Mouse (Mus musculus) retina, postnatal 1 day (tissue): ENCODE results near the gene Tescl.

Experiments
- DNase-seq: peaks from one replicate; pipeline ENCODE4 v3.0.0-alpha.2; 2012

Gene Tescl

GRCm38 (mm10) chr7:24333304-24333986 is at the start of gene Tescl:
Gene Tescl (minus strand): TSS chr7:24333936.
- no peak for DNase-seq

GRCm38 (mm10) chr7:24382730-24383372 is 49.1 kb upstream of the Tescl start:
- no peak for DNase-seq

GRCm38 (mm10) chr7:24380370-24380769 is 46.6 kb upstream of the Tescl start:
- DNase-seq = no peak

- DNase-seq = no peak
These were observed 46.2 kb upstream of the Tescl start for GRCm38 (mm10) chr7:24379934-24380333.

GRCm38 (mm10) chr7:24378049-24378701 is 44.4 kb upstream of the Tescl start:
- DNase-seq = peak; percentile 21

GRCm38 (mm10) chr7:24377091-24377865 is 43.5 kb upstream of the Tescl start:
- peak; percentile 73 for DNase-seq

GRCm38 (mm10) chr7:24376456-24376855 is 42.7 kb upstream of the Tescl start:
- DNase-seq = no peak

- DNase-seq = peak; percentile 91
These were observed 40.0 kb upstream of the Tescl start for GRCm38 (mm10) chr7:24373538-24374379.

- no peak for DNase-seq
These were observed 39.0 kb upstream of the Tescl start for GRCm38 (mm10) chr7:24372786-24373185.

- DNase-seq = no peak
These were observed 38.6 kb upstream of the Tescl start for GRCm38 (mm10) chr7:24372300-24372699.

- no peak for DNase-seq
These were observed 38.0 kb upstream of the Tescl start for GRCm38 (mm10) chr7:24371809-24372145.

GRCm38 (mm10) chr7:24371012-24371808 is 37.5 kb upstream of the Tescl start:
- DNase-seq = no peak

- no peak for DNase-seq
These were observed 36.2 kb upstream of the Tescl start, which contains the start of gene Kcnn4 for GRCm38 (mm10) chr7:24369731-24370541. Gene Kcnn4 (plus strand): TSS chr7:24370263.

GRCm38 (mm10) chr7:24368946-24369345 is 35.2 kb upstream of the Tescl start:
- DNase-seq = no peak

- no peak for DNase-seq
These were observed 34.5 kb upstream of the Tescl start for GRCm38 (mm10) chr7:24368226-24368625.

GRCm38 (mm10) chr7:24366716-24367632 is 33.2 kb upstream of the Tescl start:
- no peak for DNase-seq

GRCm38 (mm10) chr7:24365258-24366014 is 31.7 kb upstream of the Tescl start:
- DNase-seq = no peak

GRCm38 (mm10) chr7:24364827-24365226 is 31.1 kb upstream of the Tescl start:
- DNase-seq = peak; percentile 90

GRCm38 (mm10) chr7:24363228-24363627 is 29.5 kb upstream of the Tescl start:
- peak; percentile 75 for DNase-seq
